Mouse (Mus musculus): ENCODE data around the gene Fndc7.
A peak's percentile ranks its signal among the peaks of the same experiment; 100 is the strongest.
"Not testable (repeated sequence)": the region's sequence is repeated elsewhere in the genome, so short reads cannot be mapped to it uniquely, and the experiment has no call there.

The Fndc7 gene

DNA sequence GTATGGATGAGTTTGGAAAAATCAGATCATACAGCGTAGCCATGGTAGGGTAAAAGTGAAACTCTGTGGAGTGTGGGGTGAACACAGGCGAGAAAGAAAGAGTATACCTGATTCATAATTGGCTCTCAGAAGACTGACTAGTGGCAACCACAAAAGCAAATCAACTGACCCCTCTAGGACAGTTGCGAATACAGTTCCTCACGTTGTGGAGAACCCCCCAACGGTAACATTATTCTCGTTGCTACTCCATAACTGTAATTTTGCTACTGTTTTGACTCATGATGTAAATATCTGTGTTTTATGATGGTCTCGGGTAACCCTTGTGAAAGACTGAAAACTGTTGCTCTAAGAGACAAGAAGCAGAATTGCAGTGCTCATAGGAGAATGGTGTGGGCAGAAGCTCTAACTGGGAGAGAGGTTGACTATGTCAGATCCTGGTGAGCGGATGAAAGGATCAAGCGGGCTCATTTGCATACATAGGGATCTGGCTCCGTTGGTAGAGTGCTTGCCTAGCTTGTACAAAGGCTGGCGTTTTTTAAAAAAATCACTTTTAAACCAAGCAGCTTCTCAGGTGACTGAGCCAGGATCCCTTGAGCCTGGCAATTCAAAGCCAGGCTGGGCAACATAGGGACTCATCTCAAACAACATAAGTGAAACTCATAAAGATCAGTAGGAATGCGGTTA is 2.7 kb downstream of the Fndc7 start:
- no peak for DNase-seq (ENCODE audit: low spot score)

DNA sequence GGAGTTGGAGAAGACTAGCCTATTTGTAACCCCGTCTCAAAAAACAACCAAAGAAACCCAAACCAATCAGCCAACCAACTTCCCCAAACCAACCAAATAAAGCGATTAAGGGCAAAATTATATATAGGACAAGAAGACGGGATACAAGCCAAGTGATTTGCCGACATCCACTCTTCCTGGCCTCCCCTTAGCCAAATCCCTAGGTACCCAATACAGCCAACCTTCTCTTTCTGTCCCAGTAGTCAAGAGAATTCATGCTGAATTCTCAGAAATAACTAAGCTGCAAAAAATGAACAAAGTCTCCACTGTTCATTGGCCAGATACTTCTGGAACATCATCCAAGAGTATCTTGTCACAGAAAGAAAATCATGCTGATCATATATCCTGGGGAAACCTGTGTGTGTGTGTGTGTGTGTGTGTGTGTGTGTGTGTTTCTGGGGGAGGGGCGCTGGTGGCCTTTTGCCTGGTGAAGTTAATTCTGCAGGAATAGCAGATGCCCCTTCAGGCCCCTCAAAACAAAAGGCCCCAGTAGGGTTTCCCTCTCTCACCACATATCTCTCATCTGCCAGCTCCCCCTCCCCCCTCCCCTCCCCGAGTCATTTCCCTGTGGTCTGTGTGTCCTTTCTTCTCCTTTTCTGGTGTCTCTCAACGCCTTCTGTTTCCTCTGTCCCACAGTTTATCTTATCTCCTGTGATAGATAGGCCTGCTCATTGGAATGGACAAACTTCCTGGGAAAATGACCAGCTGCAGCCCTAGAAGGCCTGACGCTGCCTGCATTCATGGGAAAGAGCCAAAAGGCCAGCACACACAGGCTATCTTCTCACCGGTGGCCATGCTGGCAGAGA is 3.9 kb downstream of the Fndc7 start:
- no peak for DNase-seq (ENCODE audit: low spot score)

DNA sequence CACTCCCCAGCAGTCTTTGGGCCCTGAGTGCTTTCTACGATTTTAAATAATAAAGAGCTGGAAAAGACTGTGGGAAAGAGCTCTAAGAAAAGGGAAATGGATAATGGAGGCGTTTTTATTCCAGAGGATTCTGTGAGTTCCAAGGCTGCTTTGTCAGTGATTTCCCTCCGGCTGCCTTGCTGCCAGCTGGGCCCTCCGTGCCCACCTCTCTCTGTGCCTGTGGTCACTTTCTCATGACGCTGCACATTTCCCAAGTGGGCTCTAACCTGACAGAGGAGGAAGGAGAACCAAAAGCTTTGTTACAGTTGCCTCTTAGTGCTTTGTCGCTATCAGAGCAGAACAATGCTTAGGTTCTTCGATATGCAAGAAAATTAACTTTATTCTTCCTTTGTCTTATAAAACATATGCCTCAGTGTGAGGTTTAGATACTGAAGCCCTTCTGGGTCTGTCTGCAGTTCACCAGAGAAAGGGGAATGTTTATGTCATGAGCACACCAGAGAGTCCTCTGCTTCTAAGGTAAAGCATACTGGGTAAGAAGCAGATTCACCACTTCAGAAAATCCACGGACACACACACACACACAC is 5.0 kb downstream of the Fndc7 start:
- no peak for DNase-seq (ENCODE audit: low spot score)

DNA sequence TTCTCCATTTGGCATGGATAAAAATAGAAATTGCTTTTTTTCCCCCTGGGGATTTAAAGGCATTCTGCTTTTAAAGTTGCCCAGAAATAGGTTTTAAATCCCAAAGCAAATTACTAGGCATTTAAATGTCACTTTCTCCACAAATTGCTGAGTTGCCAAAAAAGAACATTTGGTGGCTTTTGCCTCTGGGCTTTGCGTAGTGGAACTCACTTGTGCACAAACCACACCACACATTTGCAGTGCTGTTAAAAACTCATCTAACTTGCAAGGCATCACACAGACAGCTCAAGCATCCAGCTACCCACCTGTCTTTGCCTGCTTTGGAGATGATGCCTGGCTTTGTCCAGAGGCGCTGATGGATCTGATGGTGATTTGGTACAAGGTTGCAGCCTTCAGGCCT is 6.7 kb downstream of the Fndc7 start:
- no peak for DNase-seq (ENCODE audit: low spot score)

DNA sequence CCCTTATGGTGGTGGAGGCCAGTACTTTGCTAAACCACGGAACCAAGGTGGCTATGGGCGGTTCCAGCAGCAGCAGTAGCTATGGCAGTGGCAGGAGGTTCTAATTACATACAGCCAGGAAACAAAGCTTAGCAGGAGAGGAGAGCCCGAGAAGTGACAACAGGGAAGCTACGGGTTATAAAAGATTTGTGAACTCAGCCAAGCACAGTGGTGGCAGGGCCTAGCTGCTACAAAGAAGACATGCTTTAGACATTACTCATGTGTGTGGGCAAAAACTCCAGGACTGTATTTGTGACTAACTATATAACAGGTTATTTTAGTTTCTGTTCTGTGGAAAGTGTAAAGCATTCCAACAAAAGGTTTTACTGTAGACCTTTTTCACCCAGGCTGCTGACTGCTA is 7.9 kb downstream of the Fndc7 start:
- not testable (repeated sequence) for DNase-seq (ENCODE audit: low spot score)

DNA sequence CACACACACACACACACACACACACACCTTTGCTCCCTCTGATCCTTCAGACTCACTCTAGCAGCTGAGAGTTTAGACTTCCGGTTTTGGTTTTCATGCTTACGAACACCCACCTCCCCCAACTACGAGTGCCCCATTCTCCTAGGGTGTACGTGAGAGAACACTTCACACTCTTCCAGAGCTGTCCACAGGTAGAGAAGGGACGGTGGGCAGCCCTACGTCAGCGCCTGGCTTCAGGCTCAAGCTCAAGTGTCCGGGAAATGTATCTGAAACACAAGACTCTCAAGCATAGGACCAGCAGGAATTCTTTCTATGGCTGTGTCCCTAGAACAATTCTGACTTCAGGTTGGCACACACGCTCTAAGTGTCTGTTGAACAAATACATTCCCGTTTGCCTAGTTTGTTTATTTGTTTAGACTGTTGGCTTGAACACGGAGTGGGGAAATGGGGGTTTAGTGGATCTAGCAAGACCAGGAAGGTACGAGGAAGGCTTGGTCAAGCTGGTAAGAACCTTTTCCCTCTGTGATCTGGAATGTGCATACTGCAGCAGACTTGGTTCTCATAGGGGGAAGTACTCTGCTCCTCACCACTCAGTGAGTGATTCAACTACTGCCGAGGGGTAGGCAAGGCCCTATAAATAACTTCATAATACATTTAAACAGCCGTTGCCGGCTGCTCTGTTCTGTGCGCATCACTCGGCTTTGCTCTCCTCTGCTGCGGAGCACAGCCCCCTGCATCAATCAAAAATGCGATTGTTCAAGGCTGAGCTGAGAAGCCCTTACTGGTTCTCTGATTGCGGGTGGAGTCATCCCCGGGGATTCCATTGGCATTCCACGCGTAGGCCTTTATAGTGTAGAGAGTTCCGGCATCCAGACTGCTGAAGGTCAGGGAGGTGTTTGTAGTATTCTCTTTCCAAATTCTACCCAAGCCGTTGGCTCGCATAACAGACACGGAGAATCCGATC is 9.0 kb downstream of the Fndc7 start:
- DNase-seq (ENCODE audit: low spot score): peak; percentile 78

DNA sequence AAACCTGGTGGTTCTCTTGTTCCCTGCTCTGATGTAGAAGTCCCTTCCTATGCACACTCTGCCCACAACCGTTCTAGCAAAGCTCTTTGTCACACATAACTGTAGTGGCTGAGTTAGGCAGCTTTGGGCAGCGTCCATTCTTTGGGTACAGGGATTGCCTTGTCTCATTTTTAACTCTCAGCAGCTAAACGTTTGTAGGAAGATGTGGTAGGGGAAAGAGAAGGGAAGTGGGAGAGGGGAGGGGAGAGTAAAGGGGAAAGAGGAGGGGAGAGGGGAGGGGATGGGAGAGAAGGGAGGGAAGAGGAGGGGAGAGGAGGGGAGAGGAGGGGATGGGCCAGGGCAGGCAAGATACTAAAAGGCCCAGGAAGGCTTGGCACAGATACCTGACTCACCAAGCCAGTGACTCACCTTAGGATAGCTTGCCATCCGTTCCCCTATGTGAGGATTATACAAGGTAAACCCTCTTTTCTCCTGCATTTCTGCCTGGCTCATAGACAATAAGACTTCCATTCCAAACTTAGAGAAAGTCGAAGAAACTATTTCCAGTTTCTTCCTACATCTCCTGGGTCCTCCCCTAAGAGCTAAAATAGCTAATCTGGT is 9.9 kb downstream of the Fndc7 start:
- DNase-seq (ENCODE audit: low spot score): no peak

DNA sequence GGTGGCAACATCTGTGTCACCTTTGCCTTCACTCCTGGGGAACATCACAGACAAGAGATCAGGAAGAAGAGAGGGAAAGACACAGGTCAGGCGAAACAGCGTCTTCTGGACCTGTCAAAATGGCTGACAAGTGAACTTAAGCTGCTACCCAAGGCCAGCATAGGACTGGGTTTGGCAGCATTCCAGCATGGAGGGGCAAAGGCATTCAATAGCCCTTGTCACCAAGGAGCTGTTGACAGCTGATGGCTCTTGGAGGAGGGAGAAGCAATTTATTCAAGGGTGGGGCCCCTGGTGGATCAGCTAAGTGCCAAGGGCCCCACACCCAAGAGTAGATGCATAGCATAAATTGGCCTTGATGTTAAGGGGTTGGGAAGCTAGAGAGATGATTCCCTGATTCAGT is 10.7 kb downstream of the Fndc7 start:
- no peak for DNase-seq (ENCODE audit: low spot score)

DNA sequence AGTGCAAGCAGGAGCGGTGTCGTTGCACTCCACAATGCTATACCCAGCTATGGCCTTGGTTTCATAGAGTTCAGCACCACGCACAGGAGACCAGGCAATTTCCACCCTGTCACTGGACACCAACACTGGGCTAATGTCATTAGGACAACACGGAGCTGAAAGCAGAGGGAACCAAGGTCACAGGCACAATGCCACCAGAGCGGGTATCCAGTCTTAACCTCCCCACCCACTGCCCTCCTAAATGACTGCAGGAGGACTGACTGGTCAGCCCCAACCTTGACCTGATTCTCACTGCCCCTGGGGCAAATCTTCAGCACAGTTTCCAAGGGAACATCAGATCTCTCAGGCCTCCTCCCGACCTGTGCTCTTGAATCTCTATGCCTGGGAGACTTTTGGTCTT is 19.2 kb downstream of the Fndc7 start:
- DNase-seq (ENCODE audit: low spot score): no peak

DNA sequence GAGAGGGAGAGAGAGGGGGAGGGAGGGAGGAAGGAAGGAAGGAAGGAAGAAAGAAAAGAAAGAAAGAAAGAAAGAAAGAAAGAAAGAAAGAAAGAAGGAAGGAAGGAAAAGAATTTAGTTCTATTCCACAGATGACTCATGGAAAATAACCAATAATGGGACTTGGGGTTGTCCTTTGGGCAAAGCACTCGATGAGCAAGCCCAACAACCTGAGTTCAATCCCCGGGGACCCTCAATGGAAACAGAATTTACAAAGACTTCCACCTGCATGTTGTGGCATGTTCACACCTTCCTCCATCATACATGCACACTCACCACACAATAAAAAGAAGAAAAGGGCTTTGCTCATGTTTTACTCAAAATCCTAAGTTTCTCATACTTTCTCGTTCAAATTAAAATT is 22.4 kb downstream of the Fndc7 start:
- no peak for DNase-seq (ENCODE audit: low spot score)

DNA sequence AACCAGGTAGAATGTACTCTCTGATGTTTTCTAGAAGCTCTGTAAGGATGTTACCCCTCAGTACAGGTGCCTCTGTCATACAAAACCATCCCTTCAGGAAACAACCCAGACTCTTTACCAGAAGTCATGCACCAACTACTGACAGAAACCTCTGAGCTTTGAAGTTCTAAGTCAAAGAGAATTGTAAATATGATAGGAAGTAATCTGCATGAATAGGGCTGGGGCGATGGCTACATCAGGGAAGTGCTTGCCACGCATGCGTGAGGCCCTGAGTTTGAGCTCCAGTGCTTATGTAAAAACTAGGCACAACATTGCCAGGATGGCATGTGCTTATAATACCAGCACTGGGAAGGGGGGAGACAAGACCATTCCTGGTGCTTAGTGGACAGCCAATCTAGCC is 24.1 kb downstream of the Fndc7 start:
- DNase-seq (ENCODE audit: low spot score): peak; percentile 78

DNA sequence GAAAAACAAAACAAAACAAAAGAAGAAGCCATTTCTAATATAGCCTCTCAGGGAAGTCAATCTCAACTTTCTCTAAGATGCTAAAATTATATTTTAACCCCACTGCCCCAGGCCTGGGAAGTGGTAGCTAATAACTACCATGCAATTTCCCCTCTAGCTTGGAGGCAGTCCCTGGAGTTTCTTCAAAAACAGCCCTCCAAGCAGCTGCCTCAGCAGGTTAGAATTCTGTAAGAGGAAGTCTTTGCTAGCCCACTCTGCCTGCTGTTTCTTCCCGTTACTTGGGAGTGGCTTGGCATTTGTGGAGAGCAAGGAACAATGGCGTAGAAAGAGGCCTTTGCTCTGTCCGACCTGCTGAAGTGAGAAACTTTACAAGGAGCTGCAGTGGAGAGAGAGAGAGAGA is 24.7 kb downstream of the Fndc7 start:
- no peak for DNase-seq (ENCODE audit: low spot score)

DNA sequence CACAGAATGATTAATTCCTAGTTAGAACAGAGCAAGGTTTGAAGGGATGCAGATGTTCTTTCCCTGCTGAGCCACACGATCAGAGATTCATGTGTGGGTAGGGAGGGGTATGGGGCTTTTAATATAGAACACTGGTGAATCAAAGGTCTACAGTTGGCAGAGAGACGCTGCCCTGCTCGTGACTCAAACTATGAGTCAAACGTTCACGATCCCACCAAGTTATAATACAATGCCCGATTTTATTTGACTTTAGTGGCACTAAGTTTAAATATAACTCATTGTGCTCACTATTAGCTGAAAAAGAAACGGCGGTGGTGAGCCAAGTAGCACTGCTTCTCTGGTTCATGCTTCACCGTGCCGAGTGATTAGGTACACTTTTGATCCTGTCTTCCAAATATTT is 26.7 kb downstream of the Fndc7 start:
- DNase-seq (ENCODE audit: low spot score): no peak

DNA sequence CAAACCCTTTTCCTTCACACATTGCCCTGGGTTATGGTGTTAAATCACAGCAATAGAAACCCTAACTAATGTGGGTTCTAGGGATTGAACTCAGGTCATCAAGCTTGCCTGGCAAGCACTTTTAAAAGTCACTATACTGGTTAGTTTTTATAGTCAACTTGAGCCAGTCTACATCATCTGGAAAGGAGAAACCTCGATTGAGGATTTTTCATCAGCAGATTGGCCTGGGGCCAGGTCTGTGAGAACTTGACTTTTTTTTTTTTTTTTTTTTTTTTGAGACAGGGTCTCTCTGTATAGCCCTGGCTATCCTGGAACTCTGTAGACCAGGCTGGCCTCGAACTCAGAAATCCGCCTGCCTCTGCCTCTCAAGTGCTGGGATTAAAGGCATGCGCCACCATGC is 27.5 kb downstream of the Fndc7 start:
- not testable (repeated sequence) for DNase-seq (ENCODE audit: low spot score)

DNA sequence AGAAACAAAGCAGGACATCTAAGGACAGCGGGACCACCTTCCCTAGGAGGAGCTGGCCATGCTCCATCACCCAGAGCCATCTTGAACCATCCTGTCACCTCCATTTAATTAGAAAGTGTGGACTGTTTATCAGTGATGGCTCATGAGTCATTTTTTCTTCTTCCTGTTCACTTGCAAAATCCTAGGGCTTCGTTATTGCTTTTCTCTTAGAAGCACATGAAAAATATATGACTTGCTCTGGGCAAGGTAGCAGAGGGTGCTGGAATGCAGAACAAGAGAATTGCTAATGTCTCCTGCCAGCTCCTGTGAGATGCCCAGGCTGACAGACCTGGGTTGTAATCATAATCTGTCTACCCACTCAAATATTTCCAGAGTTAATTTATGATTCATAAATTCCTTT is 29.0 kb downstream of the Fndc7 start:
- DNase-seq (ENCODE audit: low spot score): no peak

DNA sequence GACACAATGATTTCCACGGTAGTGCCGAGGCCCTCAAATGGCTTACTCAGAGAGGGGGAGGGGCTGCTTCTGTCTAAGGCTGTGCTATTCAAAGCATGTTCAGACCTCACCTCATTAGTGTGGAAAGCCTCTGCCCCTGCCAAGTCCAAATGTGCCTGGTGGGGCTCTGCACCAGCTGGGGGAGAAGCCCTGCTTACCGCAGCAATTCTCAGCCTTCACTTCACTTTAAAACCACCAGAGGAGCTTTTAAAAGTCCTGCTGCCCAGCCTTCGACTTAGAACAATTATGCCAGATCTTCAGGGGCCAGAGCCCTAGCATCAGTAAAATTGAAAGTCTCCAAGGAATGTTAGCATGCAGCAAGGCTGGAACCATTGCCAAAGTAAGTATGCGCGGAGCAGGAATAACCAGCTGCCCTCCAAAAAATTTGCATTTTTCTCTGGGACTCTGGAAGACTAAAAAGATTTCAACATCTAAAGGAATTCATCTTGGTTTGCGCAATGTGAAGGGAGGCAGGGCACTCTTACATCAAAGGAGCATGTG is 31.5 kb downstream of the Fndc7 start:
- DNase-seq (ENCODE audit: low spot score): no peak

DNA sequence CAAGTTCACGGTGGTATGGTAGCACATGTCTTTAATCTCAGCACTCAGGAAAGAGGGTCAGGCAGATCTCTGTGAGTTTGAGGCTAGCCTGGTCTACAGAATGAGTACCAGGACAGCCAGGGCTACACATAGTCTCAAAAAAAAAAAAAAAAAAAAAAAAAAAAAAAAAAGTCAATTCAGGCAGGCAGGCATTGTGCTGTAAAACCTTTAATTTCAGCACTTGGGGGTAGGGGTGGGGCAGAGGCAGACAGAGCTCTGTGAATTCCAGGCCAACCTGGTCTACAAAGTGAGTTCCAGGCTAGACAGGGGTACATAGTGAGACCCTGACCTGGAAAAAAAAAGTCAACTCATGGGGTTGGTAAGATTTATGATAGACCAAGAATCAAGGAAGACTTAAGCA is 32.1 kb downstream of the Fndc7 start:
- DNase-seq (ENCODE audit: low spot score): no peak

DNA sequence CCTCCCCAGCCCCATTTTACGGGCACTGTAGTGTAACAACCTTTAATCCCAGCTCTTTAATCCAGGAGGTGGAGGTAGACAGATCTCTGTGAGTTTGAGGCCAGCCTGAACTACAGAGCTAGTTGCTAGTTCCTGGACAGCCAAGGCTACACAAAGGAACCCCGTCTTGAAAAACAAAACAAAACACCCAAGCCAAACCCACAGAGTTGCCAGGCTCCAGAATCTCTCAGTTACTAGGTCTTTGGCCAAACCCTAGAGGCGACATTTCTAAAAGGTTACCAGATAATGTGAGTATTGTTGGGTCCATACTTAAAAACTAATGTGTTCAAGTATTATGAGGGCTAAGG is 32.7 kb downstream of the Fndc7 start:
- no peak for DNase-seq (ENCODE audit: low spot score)

DNA sequence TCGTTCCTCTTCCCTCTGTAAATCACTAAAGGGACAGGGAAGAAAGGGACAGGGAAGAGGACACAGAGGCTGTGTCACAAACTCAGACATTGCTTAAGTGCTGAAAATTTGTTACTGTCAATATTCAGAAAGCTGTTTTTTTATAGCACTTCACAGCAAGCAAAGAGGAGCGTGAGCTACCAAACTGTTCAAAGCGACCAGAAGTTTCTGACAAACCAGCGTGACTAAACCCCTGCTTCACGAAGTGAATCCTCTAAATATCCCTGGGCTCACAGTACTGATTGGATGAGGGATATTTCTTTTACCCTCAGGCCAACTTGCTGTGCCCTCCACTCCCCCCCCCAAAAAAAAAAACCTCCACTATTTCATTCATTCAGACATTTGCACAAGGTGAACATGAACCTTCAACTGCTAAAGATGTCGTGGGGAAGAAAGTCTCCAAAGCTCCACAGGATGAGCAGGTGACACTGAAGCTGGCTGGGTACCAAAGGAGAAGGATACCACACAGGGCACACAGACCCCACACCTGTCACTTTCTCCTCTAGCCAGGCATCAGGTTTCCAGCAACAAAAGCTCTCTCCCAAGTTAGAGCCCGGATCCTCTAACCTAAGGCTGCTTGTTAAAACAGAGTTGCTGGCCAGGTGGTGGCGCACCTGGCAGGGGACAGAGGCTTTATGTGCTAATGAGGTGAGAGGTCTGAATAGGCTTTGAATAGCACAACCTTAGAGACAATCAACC is 33.3 kb downstream of the Fndc7 start:
- DNase-seq (ENCODE audit: low spot score): peak; percentile 56

DNA sequence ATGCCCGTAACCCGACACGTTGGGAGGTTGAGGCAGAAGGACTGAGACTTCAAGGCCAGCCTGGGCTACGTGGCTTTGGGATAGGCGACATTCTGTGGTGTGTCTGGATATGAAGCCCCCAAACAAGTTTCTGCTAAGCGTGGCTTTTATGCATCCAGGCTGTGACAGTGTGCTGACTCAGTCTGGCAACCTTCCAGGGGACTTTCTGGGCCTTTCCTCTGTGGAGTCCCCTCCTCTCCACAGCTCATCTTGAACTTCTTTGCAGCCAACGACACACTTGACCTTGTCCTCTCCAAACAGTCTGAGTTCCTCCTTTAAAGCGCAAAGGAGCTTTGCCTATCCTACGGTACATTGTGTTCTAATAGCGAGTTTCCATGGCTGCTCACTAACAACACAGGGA is 33.9 kb downstream of the Fndc7 start:
- DNase-seq (ENCODE audit: low spot score): no peak

DNA sequence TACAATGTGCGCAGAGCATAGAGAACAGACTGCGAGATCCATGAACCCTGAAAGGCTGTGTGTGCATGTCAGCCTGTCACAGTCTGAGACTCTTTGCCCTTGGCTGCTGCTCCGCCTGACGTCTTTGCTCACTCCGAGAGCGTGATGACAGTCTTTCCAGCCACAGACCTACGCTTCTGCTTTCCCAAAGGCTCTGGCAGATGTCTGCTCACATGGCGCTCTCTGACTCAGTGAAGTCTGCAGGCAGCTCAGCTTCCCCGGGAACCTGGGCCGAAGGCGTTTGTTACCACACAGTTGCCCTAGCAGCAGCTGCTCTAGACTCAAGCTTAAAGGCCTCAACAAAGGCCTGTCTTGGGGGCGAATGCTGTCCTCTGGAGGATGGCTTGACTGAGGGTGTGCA is 34.4 kb downstream of the Fndc7 start:
- no peak for DNase-seq (ENCODE audit: low spot score)

All from T-cell, adult 2 months (primary cell).